Mouse (Mus musculus): ENCODE data around the gene Slc30a5.
"Not testable (repeated sequence)": the region's sequence is repeated elsewhere in the genome, so short reads cannot be mapped to it uniquely, and the experiment has no call there.

Gene Slc30a5

DNA sequence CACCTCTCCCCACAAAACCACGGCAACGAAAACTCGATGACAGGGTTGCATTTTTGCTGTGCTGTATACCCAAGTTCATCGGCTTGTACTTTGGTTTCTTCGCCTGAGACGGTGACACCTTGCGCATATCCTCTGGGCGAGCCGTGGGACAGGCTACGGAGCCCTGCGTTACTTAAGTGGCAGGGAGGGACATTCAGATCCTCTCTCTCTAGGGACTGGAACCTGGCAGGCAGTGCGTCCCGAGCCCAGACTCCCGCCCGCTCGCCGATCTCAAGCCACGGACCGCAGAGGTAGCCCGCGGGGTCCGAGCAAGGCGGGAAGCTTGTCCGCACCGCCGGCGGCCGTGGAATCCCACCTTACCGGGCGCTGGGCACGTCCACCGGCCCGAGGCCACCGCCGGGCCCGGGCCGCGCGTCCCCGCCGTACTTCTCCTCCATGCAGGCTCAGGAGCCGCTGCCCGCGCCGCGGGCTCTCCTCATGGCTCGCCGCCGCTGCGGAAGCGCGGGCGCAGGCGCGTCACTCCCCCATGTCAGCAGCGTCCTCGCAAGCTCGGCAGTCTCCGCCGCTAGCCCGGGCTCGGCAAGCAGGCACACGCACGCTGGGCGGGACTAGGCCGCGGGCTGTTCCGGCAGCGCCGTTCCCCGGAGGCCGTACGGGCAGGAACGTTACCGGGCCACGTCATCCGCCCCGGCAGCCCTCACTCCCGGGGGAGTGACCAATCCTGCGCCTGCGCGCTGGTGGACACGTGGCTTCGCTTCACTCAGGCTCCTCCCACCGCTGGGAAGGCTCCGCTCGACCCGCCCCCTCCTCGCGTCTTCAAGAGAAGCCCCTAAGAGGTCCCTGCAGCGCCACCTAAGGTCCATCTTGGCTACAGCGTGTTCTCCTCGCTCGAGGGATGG is at the start of gene Slc30a5:
Gene Slc30a5, minus strand, starts transcription at position 687 of the 899 bp plus-strand sequence.
- peak; percentile 100 for DNase-seq (ENCODE audit: low spot score)

DNA sequence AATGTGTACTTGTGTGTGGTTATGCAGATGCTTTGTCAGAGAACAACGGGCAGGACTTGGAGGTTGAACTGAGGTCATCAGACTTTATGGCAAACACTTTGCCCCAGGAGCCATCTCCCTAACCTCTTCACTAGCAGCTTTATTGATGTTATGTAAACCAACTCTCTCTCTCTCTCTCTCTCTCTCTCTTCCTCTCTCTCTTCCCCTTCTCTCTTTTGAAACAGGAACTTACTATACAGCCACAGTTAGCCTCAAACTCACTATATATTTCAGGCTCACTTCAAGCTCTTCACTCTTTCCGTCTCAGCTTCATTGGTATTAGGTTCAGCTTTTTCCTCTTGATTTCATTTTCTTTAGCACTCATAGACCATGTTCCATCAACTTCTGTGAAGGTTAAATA is 48.7 kb upstream of the Slc30a5 start:
- no peak for DNase-seq (ENCODE audit: low spot score)

DNA sequence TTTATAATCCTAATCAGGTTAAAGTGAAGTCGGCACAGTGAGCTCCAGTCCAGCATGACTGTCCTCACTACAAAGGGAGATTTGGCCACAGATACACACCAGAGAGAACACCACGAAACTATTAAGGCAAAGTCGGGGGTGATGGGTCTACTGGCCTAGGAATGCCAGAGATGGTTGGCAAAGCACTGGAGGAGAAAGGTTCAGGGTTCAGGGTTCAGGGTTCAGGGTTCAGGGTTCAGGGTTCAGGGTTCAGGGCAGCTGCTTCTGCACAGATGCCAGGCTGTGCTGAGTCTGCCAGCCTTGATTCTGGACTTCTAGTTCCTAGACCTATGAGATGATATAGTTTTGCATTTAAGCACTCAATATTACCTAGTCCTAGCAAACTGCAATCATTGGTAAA is 46.6 kb upstream of the Slc30a5 start:
- no peak for DNase-seq (ENCODE audit: low spot score)

DNA sequence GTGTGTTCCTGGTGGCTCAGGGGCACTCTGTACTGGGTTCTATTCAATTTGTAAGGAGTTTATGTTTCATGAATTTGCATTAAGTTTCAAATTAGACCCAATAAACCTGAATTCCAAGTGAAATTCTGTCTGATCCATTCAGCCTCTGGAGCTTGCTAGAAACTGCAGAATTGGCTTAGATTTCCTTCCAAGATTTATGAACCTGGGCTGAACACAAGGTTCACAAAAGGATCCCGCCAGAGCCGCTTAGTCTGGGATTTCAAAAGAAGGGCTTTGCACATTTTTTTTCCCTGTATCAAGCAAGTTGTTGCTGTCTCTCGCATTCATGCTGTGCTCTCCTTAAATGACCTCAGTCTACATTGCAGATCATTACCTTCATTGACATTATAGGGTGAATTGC is 46.1 kb upstream of the Slc30a5 start:
- no peak for DNase-seq (ENCODE audit: low spot score)

DNA sequence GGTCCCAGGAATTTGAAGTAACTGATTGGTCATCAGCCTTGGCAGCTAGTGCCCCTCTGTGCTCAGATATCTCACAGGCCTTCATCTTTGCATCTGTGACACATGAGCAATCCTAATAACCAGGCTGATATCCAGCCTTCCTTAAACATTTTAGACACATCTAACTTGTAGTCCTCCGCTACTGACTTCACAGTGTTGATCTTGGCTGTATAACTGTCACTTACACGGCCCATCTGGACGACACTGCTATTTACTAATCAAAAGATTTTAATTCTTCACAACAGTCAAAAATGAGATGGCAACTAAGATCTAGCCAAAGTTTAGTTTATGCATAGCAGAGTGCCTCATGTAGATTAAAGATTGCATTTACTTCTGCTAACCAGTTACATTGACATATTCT is 45.0 kb upstream of the Slc30a5 start:
- DNase-seq (ENCODE audit: low spot score) = no peak

DNA sequence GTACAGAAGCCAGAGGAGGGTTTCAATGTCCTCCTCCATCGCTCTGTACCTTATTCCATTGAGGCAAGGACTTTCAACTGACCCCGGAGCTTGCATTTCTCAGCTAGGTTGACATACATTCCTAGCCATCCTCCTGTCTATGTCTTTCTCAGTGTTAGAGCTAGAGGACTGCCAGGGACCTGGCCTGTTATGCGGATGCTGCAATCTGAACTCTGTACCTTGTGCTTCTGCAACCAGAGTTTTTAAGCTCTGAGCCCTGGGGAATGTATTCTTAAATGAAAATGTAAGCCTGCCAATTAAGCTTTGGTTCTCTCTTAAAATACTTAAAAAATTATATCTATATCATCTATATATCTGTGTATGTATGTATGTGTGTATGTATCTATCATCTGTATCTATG is 44.5 kb upstream of the Slc30a5 start:
- DNase-seq (ENCODE audit: low spot score) = no peak

DNA sequence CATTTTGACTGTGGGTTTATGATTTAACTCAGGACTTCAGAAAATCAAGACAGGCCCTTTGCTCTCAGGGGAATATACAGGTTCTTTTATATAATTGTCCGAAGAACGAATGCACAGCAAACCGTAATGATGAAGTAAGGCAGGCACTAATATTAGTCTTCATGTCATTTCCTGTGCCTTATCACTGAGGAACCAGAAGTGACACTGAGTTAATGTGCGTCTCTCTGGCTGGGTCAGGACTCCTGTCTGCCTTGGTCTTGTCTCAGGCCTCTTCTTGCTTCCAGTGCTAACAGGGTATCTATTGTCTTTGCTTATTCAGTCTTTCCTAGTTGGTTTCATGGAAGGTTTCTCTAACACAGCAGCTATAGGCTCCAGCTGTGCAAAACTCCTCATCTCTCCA is 41.9 kb upstream of the Slc30a5 start:
- no peak for DNase-seq (ENCODE audit: low spot score)

DNA sequence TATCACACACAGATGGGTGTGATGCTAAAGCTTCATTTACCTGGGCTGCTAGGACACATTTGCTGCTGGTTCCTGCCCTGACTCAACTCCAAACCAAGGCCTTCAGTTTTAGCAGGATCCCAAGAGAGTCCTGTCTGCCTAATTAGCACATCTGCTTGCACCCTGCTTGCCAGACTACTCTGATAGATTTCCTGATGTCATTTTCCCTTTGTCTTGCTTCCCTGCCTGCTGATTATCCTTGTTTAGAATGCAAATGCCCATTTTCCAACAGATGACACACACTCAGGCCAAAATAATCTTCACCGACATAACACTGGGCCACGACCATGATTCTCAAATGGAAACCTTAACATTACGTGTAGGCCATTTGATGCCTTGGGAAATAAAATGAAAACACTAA is 41.4 kb upstream of the Slc30a5 start:
- no peak for DNase-seq (ENCODE audit: low spot score)

DNA sequence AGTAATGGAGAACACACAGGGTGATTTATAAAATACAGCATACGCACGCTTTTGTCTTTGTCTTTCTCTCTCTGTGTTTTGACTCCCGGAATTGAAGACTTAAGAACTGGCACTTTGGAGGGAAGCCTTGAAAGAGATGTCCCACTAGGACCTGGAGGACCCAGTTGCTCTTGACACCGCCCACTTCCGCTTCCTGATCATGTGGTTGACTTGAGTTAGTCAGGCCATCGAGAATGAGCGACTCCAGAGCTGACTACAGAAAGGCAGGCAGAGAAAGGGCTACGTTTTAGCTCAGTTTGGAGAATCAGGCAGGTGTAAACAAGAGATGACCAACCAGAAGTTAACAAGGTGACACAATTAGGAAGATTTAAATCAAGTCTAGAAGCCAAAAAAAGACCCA is 40.3 kb upstream of the Slc30a5 start:
- no peak for DNase-seq (ENCODE audit: low spot score)

DNA sequence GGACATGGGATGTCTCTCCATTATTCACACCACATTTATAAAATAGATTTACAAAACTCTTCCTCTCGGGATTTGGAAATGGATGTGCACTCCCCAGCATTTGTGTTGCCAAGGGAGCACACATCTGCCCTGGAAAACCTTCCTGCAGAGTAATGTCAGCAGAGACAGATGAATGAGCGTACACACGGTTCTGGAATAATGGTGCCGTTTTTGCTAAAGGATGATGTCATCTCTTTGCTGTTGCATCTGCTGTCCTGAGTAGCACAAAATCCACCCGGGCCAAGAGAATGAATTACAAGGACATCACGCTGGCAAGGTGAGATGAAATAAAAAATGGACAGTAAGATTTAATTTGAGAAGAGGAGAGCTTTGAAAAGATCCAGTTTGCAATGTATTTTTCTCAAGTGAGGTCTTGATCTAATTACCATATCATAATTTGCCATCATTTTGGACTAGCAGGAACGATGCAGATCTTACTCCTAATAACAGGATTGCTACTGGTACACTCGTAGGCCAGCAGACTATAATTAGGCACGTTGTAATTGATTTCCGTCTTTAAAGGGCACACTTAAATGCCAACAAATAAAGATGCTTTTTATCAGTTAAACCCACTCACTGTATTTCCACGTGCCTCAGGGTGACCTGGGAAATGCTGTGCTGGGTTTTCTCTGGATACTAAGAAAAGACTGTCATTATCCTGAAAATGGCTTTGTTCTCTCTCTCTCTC is 38.4 kb upstream of the Slc30a5 start:
- DNase-seq (ENCODE audit: low spot score) = no peak

DNA sequence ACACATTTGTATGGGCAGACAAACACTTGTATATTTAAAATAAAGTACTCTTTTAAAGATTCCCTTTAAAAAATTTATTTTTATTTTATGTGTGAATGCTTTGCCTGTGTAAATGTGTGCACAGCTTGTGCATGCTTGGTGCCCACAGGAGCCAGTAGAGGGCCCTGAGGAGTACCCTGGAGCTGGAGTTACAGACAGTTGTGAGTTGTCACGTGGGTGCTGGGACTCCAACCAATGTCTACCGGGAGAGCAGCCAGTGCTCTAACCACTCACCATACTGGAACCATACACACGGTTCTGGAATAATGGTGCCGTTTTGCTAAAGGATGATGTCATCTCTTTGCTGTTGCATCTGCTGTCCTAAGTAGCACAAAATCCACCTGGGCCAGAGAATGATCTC is 36.6 kb upstream of the Slc30a5 start:
- DNase-seq (ENCODE audit: low spot score) = no peak

DNA sequence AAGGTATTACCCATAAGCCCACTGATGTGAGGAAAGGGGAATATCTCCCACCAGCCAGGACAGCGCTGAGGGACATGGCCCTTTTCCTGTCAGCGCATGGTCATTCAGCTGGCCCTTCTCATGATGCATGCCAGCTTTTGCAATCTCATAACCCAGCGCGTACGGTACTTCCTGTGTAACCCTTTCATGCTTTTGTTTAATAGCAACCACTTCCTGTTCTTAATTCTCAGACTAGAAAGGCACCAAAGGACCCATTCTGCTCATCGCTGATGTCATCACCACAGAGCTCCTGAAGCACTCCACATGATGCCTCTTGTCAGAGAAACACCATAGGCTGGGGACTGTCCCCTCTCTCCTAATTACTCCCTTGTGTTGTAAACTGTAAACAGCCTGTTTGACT is 33.1 kb upstream of the Slc30a5 start:
- no peak for DNase-seq (ENCODE audit: low spot score)

DNA sequence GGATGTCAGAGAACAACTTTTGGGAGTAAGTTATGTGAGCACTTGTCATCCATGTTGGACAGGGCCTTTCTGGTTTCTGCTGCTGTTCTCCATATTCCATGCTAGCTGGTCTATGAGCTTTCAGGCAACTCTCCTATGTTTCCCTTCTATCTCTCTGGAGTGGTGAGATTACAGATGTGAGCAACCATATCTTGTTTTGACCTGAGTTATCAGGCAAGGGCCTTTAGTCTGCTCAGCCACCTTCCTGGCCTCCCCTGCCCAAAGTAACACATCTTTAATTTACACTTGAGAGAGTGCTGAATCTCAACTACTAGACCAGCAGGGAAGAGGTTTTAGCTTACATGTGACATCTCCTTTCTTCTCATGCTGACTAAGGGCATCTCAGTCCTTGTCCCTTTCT is 32.5 kb upstream of the Slc30a5 start:
- no peak for DNase-seq (ENCODE audit: low spot score)

DNA sequence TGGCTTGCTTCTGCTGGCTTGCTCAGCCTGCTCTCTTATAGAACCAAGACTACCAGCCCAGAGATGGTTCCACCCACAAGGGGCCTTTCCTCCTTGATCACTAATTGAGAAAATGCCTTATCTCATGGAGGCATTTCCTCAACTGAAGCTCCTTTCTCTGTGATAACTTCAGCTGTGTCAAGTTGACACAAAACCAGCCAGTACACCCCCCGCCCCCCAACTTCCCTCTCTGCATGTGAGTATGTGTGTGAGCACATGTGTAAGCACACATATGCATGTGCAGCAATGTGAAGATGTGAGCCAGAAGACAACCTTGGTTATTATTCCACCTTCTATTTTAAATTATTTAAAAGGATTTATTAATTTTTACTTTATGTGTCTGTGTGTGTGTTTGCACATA is 30.7 kb upstream of the Slc30a5 start:
- DNase-seq (ENCODE audit: low spot score) = not testable (repeated sequence)

DNA sequence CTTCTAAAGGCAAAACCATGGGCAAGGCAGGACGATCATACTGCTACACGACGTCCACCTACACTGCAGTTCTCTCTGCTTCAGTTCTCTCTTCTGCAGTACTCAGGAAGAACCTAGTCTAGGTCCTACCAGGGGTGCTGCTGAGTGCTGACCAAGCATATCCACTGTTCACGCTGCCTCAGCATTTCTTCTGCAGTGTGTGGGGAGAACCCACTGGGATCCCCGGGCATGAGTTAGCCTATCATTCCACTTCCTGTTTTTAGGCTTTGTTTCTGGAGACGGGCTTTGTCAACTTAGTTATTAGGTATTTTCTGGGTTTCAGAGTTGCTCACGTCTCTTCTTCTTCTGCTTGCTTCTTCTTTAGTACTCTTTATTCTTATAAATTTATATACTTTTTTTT is 25.9 kb upstream of the Slc30a5 start:
- DNase-seq (ENCODE audit: low spot score) = no peak

DNA sequence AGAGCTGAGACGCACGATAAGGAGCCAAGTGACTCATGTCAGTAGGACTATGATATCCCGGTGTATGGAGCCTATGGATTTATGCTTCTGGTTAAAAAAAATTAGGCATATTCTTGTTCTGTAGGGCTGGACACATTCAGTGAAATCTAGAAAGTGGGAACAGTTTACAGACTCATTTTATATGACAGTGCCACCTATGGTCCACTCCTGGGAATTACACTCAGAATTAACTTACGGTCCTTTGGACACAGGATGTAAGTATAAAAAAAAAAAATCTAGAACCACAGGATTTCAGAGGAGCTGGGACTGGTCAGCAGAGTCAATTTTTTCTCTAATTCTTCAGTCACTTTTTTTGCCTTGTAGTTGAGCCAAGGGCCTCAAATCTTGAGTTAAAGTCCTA is 20.9 kb upstream of the Slc30a5 start:
- peak; percentile 46 for DNase-seq (ENCODE audit: low spot score)

DNA sequence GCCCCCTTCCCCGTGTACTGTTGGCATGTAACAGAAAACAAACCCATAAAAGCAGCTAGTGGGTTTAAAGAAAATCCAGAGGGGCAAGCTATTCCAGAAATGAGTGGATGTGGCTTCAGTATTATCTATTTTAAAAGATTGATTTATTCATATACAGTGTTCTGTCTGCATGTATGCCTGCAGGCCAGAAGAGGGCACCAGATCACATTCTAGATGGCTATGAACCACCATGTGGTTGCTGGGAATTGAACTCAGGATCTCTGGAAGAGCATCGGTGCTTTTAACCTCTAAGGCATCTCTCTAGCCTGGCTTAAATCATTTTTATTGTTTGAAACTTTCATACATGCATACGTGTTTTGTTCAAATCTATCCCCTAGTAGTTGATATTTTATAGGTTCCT is 19.9 kb upstream of the Slc30a5 start:
- no peak for DNase-seq (ENCODE audit: low spot score)

DNA sequence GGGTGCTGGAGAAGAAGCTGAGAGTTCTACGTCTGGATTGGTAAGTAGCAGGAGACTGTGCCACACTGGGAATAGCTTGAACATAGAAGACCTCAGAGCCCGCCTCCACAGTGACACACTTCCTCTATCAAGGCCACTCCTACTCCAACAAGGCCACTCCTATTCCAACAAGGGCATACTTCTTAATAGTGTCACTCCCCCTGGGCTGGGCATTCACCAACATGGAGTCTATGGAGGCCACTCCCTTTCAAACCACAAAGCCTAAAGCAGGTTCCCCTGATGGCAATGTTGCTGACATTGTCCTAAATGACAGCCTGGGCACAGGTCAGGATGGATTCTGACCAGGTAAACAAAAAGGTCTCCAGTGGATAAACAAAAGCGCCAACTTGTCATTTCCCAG is 15.9 kb upstream of the Slc30a5 start:
- DNase-seq (ENCODE audit: low spot score) = no peak

DNA sequence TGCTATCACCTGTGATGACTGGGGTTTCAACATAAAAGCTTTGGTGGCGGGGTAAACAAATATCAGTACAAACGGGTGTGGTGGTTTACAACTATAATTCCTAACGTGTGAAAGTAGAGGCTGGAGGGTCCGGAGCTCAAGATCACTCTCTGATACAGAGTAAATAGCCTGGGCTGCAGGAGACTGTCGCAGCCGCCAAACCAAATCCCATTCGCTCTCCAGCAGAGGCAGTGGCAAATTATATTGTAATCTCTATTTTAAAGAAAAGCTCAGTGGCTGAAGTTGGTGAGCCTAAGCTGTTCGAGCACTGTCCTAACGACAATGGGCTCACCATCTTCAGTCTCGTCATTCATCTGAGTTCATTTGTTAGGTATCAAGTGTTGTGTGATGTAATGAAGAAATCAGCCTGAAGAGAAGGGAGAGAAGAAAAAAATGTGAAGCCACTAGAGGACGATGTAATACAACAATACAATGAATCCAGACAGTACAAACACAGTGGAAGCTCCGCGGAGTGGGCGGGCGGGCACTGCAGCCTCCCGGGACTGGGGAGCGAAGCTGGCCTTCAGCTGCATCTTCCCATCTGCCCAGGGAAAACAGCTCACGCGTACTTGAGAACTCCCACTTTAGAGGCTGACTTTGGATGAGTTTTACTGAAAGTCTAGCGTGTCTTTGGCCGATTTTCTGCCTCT is 13.8 kb upstream of the Slc30a5 start:
- peak; percentile 57 for DNase-seq (ENCODE audit: low spot score)

DNA sequence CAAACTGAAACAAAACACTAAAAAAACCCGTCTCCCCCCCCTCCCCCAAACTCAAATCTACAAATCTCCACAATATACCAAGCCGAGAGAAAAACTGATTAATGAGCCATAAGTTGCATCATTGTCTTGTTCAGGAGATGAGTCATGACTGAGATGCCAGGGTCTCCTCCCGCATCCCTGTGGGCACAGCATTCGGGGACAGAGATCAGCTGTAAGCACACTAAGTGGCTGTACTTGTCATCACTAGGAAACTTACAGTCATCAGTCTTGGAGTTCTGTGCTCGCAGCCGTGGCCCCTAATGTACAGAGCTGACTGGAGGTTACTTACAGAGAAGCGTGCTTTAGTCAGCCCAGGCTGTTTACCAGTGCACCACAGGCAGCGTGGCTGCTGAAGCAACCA is 13.0 kb upstream of the Slc30a5 start:
- DNase-seq (ENCODE audit: low spot score) = no peak

DNA sequence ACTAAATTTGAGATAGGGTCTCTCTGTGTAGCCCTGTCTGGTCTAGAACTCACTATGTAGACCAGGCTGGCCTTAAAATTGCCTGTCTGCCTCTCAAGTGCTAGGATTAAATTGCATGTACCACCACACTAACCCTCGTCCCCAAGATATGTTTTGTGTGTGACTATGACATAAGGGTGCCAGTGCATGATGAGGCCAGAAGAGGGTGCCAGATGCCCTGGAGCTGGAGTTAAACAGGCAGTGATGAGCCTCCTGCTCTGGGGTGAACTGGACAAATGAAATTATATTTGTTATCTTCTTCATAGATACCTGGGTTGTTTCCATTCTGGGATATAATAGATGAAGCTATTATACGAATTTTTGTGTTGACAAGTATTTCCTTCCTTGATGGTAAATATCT is 10.7 kb upstream of the Slc30a5 start:
- no peak for DNase-seq (ENCODE audit: low spot score)

DNA sequence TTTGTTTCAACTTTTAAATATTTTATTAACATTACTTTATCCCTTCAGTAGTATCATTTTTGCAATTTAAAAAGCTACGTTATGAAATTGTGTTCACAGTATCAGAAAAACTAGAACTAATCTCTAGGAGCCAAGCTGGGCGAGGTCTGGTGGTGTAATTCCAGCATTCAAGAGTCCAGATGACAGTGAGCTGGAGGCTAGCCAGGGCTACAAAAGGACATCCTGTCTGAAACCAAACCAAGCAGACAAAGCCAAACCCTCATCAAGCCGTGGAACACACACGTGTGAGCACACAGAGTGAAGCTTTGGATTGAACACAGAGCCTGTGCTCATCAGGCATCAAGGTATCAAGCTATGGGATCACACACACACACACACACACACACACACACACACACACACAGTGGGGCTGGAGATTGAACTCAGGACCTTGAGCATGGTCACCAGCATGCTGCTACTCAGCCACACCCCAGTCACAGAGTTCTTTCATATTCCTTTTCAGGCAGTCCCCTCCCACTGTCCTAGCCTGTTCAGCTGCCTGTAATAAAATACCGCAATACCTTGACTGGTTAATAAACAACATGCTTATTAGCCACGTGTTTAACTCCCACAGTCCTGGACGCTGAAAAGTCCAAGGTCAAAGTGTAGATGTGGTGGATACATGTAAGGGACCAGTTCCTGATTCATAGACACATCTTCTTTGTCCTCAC is 9.9 kb upstream of the Slc30a5 start:
- DNase-seq (ENCODE audit: low spot score) = peak; percentile 53

Data from urinary bladder, postnatal 14 days (tissue).